Mouse (Mus musculus): ENCODE data around the gene Gtf2ird2.

DNA sequence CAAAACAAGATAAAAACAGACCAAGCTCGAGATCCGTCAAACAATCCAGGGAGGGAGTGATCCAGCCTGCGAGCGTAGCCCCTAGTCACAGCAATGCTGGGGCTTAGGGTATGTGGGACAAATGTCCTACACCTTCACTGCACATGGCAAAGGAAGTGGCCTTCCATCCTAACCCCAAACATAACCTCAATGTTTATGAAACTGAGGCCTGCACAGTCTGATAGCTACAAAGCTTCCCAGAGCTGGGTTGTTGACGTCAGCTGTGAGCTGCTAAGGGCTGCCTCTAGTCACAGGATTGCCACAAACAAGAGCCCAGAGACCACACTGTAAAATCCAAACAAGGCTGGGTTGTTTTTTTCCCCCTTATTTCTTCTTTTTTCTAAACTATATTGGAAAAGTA is 85.9 kb downstream of the Gtf2ird2 start:
- TF ChIP-seq POU5F1 (IDR thresholded peaks at IDR 0.05; ENCODE audit: borderline replicate concordance, low read length) (no peak), CTCF (conservative IDR thresholded peaks at IDR 0.05; ENCODE audit: low read length) (no peak), NANOG (IDR thresholded peaks at IDR 0.05; ENCODE audit: borderline replicate concordance, low read length) (no peak)
